Mouse (Mus musculus) lung, embryonic 15.5 days (tissue): ENCODE measurements around the gene Gm5891. TPM values are rescaled to one million over a fixed set of nuclear protein-coding genes. Genes with fewer than 3 reads are reported as not detected.
"Not testable (repeated sequence)": the region's sequence is repeated elsewhere in the genome, so short reads cannot be mapped to it uniquely, and the experiment has no call there.

ENCODE experiments used
- ATAC-seq: fragments of 200-750 bp; cut with Nextera tagmentation; 2 replicates; pipeline ENCODE4 v1.8.0; 2017; ENCODE audit warnings: moderate number of reproducible peaks, borderline replicate concordance; ENCODE audit not compliant: low FRiP score, low TSS enrichment; ENCODE audit errors: extremely low read depth
- H3K27ac ChIP-seq: fragments of 300-500 bp; sonication (generic); 2 replicates; pipeline ENCODE4 v1.5.1; 2015; ENCODE audit warnings: moderate library complexity, mild to moderate bottlenecking, inconsistent platforms
- H3K27me3 ChIP-seq: fragments of 300-500 bp; sonication (generic); 2 replicates; pipeline ENCODE4 v1.6.1; 2015; ENCODE audit warnings: inconsistent platforms
- H3K36me3 ChIP-seq: fragments of 300-500 bp; sonication (generic); 2 replicates; pipeline ENCODE4 v1.6.1; 2015; ENCODE audit warnings: inconsistent platforms
- H3K4me1 ChIP-seq: fragments of 300-500 bp; sonication (generic); 2 replicates; pipeline ENCODE4 v1.6.1; 2015; ENCODE audit warnings: inconsistent platforms
- H3K4me2 ChIP-seq: fragments of 300-500 bp; sonication (generic); 2 replicates; pipeline ENCODE4 v1.6.1; 2015; ENCODE audit warnings: inconsistent platforms, mild to moderate bottlenecking, moderate library complexity
- H3K4me3 ChIP-seq: fragments of 300-500 bp; sonication (generic); 2 replicates; pipeline ENCODE4 v1.5.1; 2015; ENCODE audit warnings: mild to moderate bottlenecking, inconsistent platforms
- H3K9ac ChIP-seq: fragments of 300-500 bp; sonication (generic); 2 replicates; pipeline ENCODE4 v1.6.1; 2015; ENCODE audit warnings: inconsistent platforms
- H3K9me3 ChIP-seq: fragments of 300-500 bp; sonication (generic); 2 replicates; pipeline ENCODE4 v1.6.1; 2016; ENCODE audit warnings: inconsistent platforms
- WGBS: fragments of 180-500 bp; shearing (Covaris S2); methylation state at CpG from one replicate; pipeline ENCODE4 v1.1.7; 2015; 5-methylcytosine and 5-hydroxymethylcytosine counted together
- polyA plus RNA-seq: library from polyadenylated mRNA; unstranded; fragments of >200 nt; fragmentation: Nextera tagmentation; extraction: Ambion mirVana; gene quantifications from 2 replicates; pipeline ENCODE4 v1.2.1, GENCODE M21; 2015

Gm5891 gene
- polyA plus RNA-seq = not detected in 2 replicates

- not testable (repeated sequence) for H3K4me1 ChIP-seq, H3K4me3 ChIP-seq, H3K27me3 ChIP-seq, H3K36me3 ChIP-seq, H3K9me3 ChIP-seq, H3K9ac ChIP-seq, ATAC-seq, H3K4me2 ChIP-seq, H3K27ac ChIP-seq
- WGBS = no CpG with 5 or more reads among the region's 1 CpGs
Observed at GRCm38 (mm10) chr7:21921191-21921590, at the start of gene Gm5891. TSS of gene Gm5891 (minus strand) at chr7:21921291.

Other genes with a start within 250 kb of the Gm5891 start
- gene Gm4175, start 159.8 kb downstream of the Gm5891 start, polyA plus RNA-seq = not detected in 2 replicates
- gene Gm4177, start 124.6 kb downstream of the Gm5891 start, polyA plus RNA-seq = not detected in 2 replicates
- not detected in 2 replicates for gene Vmn1r135, start 88.9 kb downstream of the Gm5891 start, polyA plus RNA-seq
- gene Gm5725, start 77.0 kb downstream of the Gm5891 start, polyA plus RNA-seq = not detected in 2 replicates
- gene Vmn1r137, start 73.3 kb upstream of the Gm5891 start, polyA plus RNA-seq = not detected in 2 replicates
- not detected in 2 replicates for gene Vmn1r138, start 107.6 kb upstream of the Gm5891 start, polyA plus RNA-seq
- not detected in 2 replicates for gene Gm6176, start 135.0 kb upstream of the Gm5891 start, polyA plus RNA-seq
- gene Vmn1r139, start 147.8 kb upstream of the Gm5891 start, polyA plus RNA-seq = not detected in 2 replicates
- not detected in 2 replicates for gene Gm16451, start 197.0 kb upstream of the Gm5891 start, polyA plus RNA-seq
- not detected in 2 replicates for gene Gm10666, start 213.4 kb upstream of the Gm5891 start, polyA plus RNA-seq
- gene Vmn1r142, start 242.7 kb upstream of the Gm5891 start, polyA plus RNA-seq = not detected in 2 replicates